Mouse (Mus musculus) heart, postnatal 0 days (tissue): ENCODE results near the gene Akap9.

Experiments used
- CTCF ChIP-seq: IDR thresholded peaks from 2 replicates; pipeline ENCODE4 v1.5.1; 2016; ENCODE audit warnings: antibody characterized with exemption, control low read depth, low read depth
- EP300 ChIP-seq: IDR thresholded peaks from 2 replicates; pipeline ENCODE4 v1.6.1; 2016; ENCODE audit warnings: antibody characterized with exemption, low read depth

- no peak for TF ChIP-seq CTCF
- no peak for TF ChIP-seq EP300
These were observed 96.9 kb downstream of the Akap9 start for GRCm38 (mm10) chr5:4024727-4025126.
